Mouse (Mus musculus) midbrain, embryonic 11.5 days (tissue): ENCODE data around the gene Vapa. TPM values are rescaled to one million over a fixed set of nuclear protein-coding genes. Genes with fewer than 3 reads are reported as not detected.

Source experiments
- ATAC-seq: fragments of 200-750 bp; cut with Nextera tagmentation; 2 replicates; pipeline ENCODE4 v1.8.0; 2017; ENCODE audit warnings: moderate TSS enrichment, moderate library complexity; ENCODE audit not compliant: low FRiP score
- DNase-seq: peaks from one replicate; pipeline ENCODE4 v3.0.0; 2015; ENCODE audit warnings: low spot score; ENCODE audit errors: missing footprints
- H3K27ac ChIP-seq: fragments of 300-500 bp; sonication (generic); 2 replicates; pipeline ENCODE4 v1.5.1; 2014; ENCODE audit warnings: low read depth, low read length
- H3K27me3 ChIP-seq: fragments of 300-500 bp; sonication (generic); 2 replicates; pipeline ENCODE4 v1.6.1; 2014; ENCODE audit warnings: mild to moderate bottlenecking, low read length, moderate library complexity, mixed read lengths; ENCODE audit not compliant: control insufficient read depth, insufficient read depth
- H3K36me3 ChIP-seq: fragments of 300-500 bp; sonication (generic); 2 replicates; pipeline ENCODE4 v1.6.1; 2014; ENCODE audit warnings: mild to moderate bottlenecking, low read length, moderate library complexity, mixed read lengths; ENCODE audit not compliant: control insufficient read depth, insufficient read depth
- H3K4me1 ChIP-seq: fragments of 300-500 bp; sonication (generic); 2 replicates; pipeline ENCODE4 v1.6.1; 2014; ENCODE audit warnings: low read length; ENCODE audit not compliant: control insufficient read depth, insufficient read depth
- H3K4me2 ChIP-seq: fragments of 300-500 bp; sonication (generic); 2 replicates; pipeline ENCODE4 v1.6.1; 2014; ENCODE audit warnings: mild to moderate bottlenecking, moderate library complexity
- H3K4me3 ChIP-seq: fragments of 300-500 bp; sonication (generic); 2 replicates; pipeline ENCODE4 v1.5.1; 2014; ENCODE audit warnings: low read depth, low read length
- H3K9ac ChIP-seq: fragments of 300-500 bp; sonication (generic); 2 replicates; pipeline ENCODE4 v1.6.1; 2014; ENCODE audit warnings: low read length
- H3K9me3 ChIP-seq: fragments of 300-500 bp; sonication (generic); 2 replicates; pipeline ENCODE4 v1.6.1; 2016; ENCODE audit warnings: low read length; ENCODE audit not compliant: control insufficient read depth
- WGBS: fragments of 180-500 bp; shearing (Covaris S2); extraction: QIAGEN DNeasy Blood & Tissue Kit; methylation state at CpG from one replicate; pipeline ENCODE4 v1.1.7; 2014; 5-methylcytosine and 5-hydroxymethylcytosine counted together
- polyA plus RNA-seq: library from polyadenylated mRNA; unstranded; fragments of >200 nt; fragmentation: Nextera tagmentation; extraction: Ambion mirVana; gene quantifications from 2 replicates; pipeline ENCODE4 v1.2.1, GENCODE M21; 2014

Gene Vapa
- polyA plus RNA-seq = 242 and 263 TPM in 2 replicates

DNA sequence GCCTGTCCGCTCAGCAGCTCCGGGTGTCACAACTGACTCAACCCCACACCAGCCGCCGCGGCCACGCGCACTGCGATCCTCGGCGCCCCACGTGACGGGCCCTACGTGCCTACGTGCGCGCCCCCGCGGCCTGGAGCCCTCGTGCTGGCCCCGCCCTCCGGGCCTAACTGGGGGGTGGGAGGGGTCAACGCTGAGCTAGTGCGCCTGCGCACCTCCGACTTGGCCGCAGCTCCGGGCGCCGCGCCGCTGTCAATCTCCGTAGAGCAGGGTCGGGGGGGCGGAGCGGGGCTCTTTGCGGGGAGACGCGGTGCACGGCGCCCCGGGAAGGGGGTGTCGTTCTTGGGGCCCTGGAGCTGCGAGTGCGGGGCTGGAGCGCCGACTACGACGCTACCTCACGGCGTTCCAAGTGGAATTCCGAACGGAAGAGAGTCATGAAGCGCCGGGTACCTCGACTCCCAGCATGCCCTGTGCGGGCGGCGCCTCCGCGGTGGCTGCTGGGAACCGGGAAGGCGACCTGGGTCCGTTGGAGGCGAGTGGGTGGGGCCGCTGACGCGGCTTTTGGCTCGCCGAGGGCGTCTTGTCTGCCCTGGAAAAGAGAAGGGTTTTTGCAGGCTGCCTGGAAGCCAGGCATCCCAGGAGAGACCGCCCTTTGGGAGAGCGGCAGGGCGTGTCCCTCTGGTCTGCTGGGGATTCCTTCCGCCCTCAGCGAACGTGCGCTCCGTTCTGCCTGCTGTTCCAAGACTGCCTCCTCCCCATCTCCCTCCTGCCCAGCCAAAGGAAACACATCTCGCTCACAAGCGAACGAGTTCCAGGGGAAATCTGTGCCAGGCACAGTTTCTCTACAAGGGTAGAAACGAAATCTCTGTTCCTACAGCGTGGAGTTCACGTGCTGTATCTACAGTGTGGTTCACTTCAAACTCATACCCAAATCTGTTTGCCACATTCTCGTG is at the start of gene Vapa:
Gene Vapa (minus strand): TSS at position 93 of the 950 bp plus-strand sequence.
- DNase-seq (peak; percentile 99), ATAC-seq (peak; percentile 92)
- H3K9me3 ChIP-seq = no peaks in the 10 kb centered on the region
- under 1% methylated on average over 83 of the region's 85 CpGs for WGBS
- H3K9ac ChIP-seq = peak within 1 kb of the TSS; percentile 97
- peaks cover 16% of the 10 kb centered on the region for H3K4me1 ChIP-seq
- H3K27me3 ChIP-seq = no peaks in the 10 kb centered on the region
- peak within 1 kb of the TSS; percentile 98 for H3K4me3 ChIP-seq
- H3K27ac ChIP-seq = peak within 1 kb of the TSS; percentile 98
- no peaks in the 10 kb centered on the region for H3K36me3 ChIP-seq
- peak within 1 kb of the TSS; percentile 73 for H3K4me2 ChIP-seq

DNA sequence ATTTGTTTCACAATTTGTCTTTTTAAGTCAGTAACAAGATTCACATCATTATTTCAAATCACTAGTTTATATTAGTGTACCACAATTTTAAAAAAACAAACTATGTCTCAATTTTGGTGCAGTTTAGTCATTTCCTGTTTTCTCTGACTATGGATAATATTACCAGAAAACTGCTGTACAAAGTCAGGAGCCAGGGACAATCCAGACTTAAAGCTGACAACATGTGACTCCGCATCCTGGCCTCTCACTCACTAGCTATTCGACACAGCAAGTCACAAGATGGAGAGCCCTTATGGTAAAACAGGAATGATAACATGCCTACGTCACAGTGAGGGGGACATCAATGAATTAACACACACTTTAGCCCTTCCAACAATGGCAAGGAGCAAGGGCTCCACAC is 49.3 kb upstream of the Vapa start:
- DNase-seq (peak; percentile 57), ATAC-seq (no peak)
- 90% methylated on average over 3 of the region's 3 CpGs for WGBS
- no peaks in the 10 kb centered on the region for H3K27me3 ChIP-seq
- H3K9me3 ChIP-seq = no peaks in the 10 kb centered on the region
- no peak overlapping the region for H3K4me2 ChIP-seq
- H3K9ac ChIP-seq = no peak overlapping the region
- H3K4me3 ChIP-seq = no peak overlapping the region
- no peaks in the 10 kb centered on the region for H3K36me3 ChIP-seq
- H3K27ac ChIP-seq = no peak overlapping the region
- H3K4me1 ChIP-seq = no peaks in the 10 kb centered on the region

DNA sequence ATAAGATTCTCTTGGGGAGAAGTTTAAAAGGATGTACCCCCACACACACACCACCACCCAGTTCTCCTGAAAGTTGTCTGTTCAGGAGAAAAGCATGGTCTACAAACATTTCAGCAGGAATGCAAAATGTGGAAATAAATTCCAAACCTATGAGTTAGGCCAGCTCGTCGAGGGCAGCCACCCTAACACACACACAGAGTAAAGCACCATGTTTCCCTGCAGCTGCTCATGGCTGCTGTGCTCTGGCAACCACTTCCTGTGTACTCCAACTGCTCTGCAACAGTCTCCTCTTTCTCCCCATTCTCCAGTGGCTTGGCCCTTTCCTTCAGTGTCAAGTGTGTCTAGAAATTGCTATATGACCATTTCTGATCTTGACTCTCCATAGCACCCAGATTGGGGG is 45.1 kb upstream of the Vapa start:
- ATAC-seq = no peak
- 94% methylated on average over 2 of the region's 2 CpGs for WGBS
- H3K27me3 ChIP-seq = no peaks in the 10 kb centered on the region

DNA sequence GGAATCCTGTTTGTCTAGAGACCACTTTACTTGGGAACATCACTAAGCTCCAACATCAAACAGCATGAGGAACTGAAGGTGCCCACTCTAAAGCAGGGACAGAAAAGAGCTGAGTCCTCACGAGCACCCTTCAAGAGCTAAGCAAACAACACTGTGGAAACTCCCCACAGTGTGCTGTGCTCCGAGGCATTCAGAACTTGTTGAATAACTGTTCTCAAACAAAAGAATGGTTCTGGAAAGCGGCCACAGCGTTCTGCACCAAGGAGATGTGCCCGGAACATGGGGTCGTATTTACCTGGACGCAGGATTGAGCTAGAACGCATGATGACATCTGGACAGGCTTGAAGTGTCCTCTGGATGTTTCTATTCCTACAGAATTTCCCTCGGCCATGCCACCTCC is 44.6 kb upstream of the Vapa start:
- Histone ChIP-seq H3K36me3 (no peaks in the 10 kb centered on the region), H3K27ac (no peak overlapping the region), H3K4me1 (no peaks in the 10 kb centered on the region), H3K27me3 (no peaks in the 10 kb centered on the region), H3K9me3 (no peaks in the 10 kb centered on the region), H3K9ac (no peak overlapping the region), H3K4me3 (no peak overlapping the region), H3K4me2 (no peak overlapping the region)
- DNase-seq (no peak), ATAC-seq (no peak)
- WGBS = 88% methylated on average over 9 of the region's 9 CpGs

More for the DNA sequence above, 45.1 kb upstream of the Vapa start:
- Histone ChIP-seq H3K27ac (no peak overlapping the region), H3K4me1 (no peaks in the 10 kb centered on the region), H3K9ac (no peak overlapping the region), H3K4me3 (no peak overlapping the region), H3K36me3 (no peaks in the 10 kb centered on the region), H3K4me2 (no peak overlapping the region), H3K9me3 (no peaks in the 10 kb centered on the region)
- no peak for DNase-seq

DNA sequence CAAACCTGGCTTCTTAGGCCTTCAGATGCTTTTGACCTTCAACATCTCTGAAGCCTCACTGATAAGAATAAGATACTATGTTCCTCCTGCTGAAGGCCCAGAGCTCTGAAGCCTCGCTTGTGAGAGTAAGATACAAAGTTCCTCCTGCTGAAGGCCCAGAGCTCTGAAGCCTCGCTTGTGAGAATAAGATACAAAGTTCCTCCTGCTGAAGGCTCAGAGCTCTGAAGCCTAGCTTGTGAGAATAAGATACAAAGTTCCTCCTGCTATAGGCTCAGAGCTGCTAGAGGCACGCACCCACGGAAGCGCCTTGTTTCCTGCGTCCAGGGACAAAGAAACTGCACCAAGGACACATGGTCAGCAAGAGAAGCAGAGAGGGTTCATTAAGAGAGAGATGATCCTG is 43.4 kb upstream of the Vapa start:
- H3K27ac ChIP-seq = no peak overlapping the region
- WGBS = 91% methylated on average over 6 of the region's 6 CpGs
- H3K4me3 ChIP-seq = no peak overlapping the region
- H3K9ac ChIP-seq = no peak overlapping the region
- no peaks in the 10 kb centered on the region for H3K9me3 ChIP-seq
- no peaks in the 10 kb centered on the region for H3K27me3 ChIP-seq
- H3K36me3 ChIP-seq = no peaks in the 10 kb centered on the region
- DNase-seq = no peak
- no peak overlapping the region for H3K4me2 ChIP-seq
- ATAC-seq = no peak
- no peaks in the 10 kb centered on the region for H3K4me1 ChIP-seq

DNA sequence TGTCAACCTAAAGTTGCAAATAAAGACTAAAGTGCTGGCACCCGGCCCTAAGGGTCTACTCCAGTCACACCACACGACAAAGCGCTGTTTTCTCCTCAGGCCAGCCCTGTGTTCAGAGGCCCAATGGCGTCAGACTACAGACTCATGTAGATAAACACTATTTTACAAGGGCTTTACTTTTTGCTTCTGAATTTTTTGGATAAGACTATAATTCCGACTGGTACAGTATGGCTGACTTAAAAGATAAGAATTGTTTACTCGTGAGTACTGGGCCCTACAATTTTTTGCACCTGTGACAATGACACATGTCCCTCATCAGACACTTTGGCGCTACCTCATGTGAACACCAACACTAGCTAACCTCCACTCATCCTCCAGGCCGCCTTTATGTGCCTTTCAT is 42.7 kb upstream of the Vapa start:
- Histone ChIP-seq H3K9ac (no peak overlapping the region), H3K27ac (no peak overlapping the region), H3K36me3 (no peaks in the 10 kb centered on the region), H3K4me3 (no peak overlapping the region), H3K27me3 (no peaks in the 10 kb centered on the region), H3K9me3 (no peaks in the 10 kb centered on the region), H3K4me2 (no peak overlapping the region), H3K4me1 (no peaks in the 10 kb centered on the region)
- DNase-seq = no peak
- ATAC-seq = no peak
- WGBS = 87% methylated on average over 8 of the region's 8 CpGs

DNA sequence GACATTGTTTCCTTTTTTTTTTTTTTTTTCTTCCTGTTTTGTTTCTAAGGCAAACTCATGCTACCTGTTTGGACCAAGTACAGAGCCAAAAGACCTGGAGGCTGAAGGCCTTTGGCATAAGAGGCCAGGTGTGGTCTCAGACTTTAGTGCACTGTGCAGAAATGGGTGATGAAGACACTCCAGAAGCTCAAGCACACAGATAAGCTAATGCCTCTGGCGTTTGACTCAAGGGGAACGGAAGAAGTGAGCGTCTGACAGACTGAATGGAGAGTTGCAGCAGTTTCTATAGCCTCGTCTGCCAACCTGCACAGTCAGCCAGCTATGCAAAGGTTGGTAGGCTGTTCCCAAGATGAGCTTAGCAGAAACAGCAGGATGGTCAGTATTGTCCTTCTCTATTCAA is 42.3 kb upstream of the Vapa start:
- no peak overlapping the region for H3K4me3 ChIP-seq
- H3K4me2 ChIP-seq = no peak overlapping the region
- no peaks in the 10 kb centered on the region for H3K9me3 ChIP-seq
- DNase-seq = no peak
- H3K36me3 ChIP-seq = no peaks in the 10 kb centered on the region
- no peak for ATAC-seq
- H3K4me1 ChIP-seq = no peaks in the 10 kb centered on the region
- no peak overlapping the region for H3K9ac ChIP-seq
- WGBS = 82% methylated on average over 4 of the region's 4 CpGs
- no peak overlapping the region for H3K27ac ChIP-seq
- no peaks in the 10 kb centered on the region for H3K27me3 ChIP-seq

DNA sequence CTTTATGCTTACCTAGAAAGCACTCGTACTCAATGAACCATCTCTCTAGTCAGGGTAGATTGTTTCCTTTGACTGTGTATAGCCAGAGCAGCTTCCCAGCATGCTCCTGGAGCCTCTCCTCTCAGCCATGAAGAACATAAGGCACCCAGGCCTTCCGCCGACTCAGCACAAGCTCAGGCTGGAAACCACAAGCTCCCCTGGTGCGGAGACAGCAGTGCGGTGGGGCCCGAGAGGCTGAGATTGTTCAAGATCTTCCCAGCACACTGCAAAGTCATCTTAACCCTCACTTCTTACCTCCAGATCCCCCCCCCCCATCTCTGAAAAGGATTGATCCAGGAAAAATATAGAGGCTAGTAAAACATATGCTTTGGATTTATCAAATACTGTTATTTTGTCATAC is 37.2 kb upstream of the Vapa start:
- Histone ChIP-seq H3K27me3 (no peaks in the 10 kb centered on the region), H3K4me3 (no peak overlapping the region), H3K27ac (no peak overlapping the region), H3K9me3 (no peaks in the 10 kb centered on the region), H3K4me1 (no peaks in the 10 kb centered on the region), H3K4me2 (no peak overlapping the region), H3K36me3 (no peaks in the 10 kb centered on the region), H3K9ac (no peak overlapping the region)
- ATAC-seq (no peak), DNase-seq (no peak)
- WGBS = 89% methylated on average over 6 of the region's 6 CpGs

DNA sequence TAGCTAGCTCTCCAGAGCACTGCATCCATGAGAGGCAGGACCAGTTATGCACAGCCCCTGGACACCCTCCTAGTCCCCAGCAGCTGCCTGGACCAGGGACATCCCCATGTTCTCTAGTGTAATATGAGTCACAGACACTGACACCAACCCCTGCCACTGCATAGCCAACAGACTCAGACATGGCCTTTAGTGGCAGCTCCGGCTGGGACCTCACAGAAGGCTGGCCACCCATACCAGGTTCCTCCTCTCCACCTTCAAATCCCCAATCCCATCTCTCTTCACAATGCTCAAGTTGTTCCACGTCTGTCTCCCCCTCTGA is 35.8 kb upstream of the Vapa start:
- Histone ChIP-seq H3K27me3 (no peaks in the 10 kb centered on the region), H3K4me1 (no peaks in the 10 kb centered on the region), H3K9me3 (no peaks in the 10 kb centered on the region), H3K9ac (no peak overlapping the region), H3K36me3 (no peaks in the 10 kb centered on the region), H3K4me3 (no peak overlapping the region), H3K27ac (no peak overlapping the region), H3K4me2 (no peak overlapping the region)
- no peak for DNase-seq
- no peak for ATAC-seq
- 83% methylated on average over 2 of the region's 2 CpGs for WGBS
